Mouse (Mus musculus): ENCODE data around the gene Txndc16.

DNA sequence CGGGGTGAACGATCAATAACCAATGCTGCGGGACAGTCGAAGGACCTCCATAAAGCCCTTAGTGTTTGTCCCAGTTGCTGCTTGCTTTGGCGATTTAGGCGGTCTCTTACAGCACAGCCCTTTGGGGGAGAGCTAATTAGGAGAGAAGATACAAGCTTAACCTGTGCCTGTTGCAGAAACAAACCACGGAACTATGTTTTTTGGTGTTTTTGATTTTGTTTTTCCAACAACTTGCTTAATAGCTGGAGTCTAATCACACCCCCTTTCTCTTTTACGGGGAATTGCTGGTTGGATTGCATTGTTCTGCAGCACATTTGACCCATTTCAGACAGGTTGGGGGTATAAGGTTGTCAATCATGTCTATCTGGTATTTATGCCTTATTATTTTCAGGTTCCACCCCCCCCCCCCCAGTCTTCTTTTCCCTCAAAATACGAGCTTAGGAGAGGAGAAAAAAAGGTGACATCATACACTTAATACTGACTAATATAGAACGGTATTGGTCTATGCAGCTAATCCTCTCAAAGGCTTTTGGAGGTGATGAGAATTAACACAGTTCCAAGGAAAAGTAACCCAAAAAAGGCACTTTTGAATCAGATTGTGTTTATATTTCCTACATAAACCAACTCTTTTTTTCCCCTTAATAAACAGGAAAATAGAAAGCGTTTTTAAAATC is 966 bp upstream of the Txndc16 start:
- TF ChIP-seq CTCF (IDR thresholded peaks at IDR 0.05; ENCODE audit: low read depth, low read length) (no peak), POLR2A (IDR thresholded peaks at IDR 0.05; ENCODE audit: borderline replicate concordance, low read depth, low read length) (no peak)
